Mouse (Mus musculus) T-helper 1 cell (primary cell): ENCODE measurements around the gene Ascc1.

Source experiments
- in situ Hi-C: fragments of 300-600 bp; cut with MboI, MseI; formaldehyde crosslinking; loops from one replicate; pipeline ENCODE4 v1.15.1; 2025; ENCODE audit warnings: high pct_unique_total_duplicates

Ascc1 gene

DNA sequence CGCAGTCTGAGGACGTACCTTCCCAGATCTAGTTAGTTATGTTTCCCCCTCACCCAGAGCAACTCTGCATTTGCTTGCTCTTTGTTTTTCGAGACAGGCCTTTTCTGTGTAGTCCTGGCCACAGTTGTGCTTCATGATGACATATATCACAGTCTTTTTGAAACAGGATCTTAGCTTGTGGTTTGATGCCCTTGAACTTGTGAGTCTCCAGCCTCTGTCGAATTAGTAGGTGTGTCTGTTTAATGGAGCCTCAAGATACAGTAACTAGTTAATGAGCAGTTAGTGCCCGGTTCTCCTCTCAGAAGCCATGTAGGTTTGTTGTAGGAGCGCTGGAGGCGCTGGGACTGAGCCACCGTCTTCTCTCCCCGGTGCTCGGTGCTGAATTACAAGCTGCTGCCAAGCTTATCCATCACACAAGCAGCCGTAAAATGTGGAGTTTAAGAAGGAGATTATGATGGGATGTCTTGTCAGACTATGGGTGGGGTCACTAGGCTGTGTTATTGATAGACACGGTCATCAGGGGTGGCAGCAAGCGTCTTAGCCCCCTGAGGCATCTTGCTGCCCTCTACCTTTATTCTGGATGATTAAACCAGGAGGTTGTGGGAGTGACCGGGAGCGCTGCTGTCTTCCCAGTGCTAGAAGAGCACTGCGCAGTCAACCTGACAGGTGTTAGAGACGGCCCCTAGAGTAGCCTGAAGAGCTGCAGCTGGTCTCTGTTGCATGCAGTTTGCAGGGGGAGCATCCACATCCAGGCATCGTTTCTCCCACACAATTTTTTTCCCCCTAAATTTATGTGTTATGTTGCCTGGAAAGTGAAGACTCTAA, 75.3 kb downstream of the Ascc1 start:
- in situ Hi-C loops, result no loop called here

DNA sequence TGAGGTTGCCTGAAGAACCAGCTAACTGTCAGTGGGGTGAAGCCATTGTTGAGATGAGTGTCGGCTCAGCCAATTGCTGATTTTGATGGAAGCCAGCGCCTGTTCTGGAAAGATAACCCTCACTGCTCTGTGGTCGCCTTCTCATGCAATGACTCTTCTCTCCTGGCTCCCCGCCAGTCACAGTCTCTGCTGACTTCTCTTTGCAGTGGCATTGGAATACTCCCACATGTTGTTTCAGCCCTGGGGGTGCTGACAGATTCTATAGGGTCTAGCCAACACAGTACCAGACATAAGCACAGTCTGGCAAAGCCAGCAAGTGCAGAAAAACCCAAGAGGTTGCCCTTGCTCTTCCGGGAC, 75.9 kb downstream of the Ascc1 start:
- in situ Hi-C loops, result no loop called here

DNA sequence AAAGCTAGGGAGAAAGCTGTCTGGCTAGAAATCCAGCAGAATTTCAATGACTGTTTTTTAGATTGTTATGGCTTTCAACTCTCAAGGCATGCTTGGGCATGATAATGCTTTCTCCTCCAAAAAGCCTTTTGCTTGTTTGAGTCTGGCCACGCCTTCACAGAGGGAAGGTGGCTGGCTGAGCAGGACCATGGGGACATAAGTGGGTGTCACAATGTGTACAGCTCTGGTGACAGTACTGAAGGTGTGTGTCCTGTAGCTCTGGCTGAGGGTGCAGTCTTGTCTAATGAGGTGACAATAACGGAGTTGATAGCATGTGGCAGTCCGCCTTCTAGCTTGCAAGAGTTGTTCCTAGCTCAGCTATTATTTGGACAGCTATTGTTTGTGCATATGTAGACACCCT, 77.6 kb downstream of the Ascc1 start:
- in situ Hi-C loops, result loop anchor here (10.0 kb wide), 1 partner anchor 1215 kb away; no protein-coding TSS in a partner anchor

DNA sequence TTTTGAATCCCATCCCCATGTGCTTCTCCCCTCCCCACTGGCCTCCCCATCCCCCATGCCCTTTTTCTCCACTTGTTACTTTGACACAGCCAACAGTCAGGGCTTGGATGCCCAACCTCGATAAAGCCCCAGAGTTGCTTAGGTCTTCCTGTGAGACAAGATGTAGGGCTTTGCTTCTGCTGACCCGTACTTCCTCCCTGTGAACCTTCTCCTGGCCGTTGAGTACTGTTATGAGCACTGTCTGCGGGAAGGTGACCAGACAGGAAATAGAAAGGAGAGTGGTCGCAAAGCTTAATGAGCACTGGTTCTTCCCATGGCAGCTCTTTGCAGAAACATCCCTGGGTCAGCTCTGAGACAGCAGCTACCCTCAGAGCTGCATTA, 78.0 kb downstream of the Ascc1 start:
- in situ Hi-C loops, result loop anchor here (10.0 kb wide), 1 partner anchor 1216 kb away; no protein-coding TSS in a partner anchor

DNA sequence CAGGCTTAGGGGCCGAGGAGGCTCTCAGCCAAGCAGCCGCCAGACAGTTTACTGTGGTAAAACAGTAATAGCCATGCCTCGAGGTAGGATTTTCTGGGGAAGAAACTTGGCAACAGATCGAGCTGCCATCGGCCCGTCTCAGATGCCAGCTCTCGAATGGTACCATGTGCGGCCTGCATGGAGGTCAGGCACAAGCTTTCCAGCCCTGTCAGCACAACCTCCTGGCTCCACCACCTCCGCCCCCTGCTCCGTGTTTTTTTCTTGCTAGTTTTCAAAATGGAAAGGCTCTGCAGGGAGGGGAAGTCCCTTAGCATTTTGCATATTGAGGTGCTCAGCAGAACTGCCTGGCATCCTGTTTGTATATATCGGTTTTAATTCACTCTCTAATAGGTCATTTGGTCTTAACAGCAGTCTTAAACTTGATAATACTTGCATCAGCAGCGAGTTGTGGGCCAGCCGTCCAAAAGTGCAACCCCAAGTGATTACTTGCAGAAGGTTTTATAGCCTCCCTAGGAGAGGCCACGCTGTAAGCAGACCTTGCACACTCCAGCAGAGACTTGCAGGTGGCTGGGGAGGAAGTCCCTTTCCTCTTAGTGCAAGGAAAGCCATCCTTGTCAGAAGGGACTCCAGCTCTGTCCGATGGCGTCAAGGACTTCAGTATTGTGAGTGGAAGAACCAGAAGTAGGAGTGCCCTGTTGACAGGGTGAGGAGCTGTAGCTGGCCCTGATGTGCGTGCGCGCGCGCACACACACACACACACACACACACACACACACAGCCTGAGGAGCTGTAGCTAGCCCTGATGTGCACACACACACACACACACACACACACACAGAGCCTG, 78.6 kb downstream of the Ascc1 start:
- in situ Hi-C loops, result loop anchor here (10.0 kb wide), 1 partner anchor 1216 kb away; no protein-coding TSS in a partner anchor

DNA sequence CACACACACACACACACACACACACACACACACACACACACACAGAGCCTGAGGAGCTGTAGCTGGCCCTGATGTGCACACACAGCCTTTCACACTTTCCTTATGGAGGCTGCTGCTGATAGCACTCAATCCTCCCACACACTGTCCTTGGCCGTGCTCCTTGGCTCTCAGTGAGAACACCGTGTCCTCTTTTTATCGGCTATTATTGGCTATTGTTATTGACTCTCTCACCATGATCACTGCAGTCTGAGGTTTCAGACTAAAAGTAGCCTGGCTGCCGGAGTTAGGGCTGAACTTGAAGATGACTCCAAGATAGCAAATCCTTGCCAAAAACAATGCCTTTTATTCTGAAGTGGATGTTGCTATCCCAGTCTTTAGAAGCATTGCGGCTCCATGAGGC, 79.3 kb downstream of the Ascc1 start:
- in situ Hi-C loops, result loop anchor here (10.0 kb wide), 1 partner anchor 1217 kb away; no protein-coding TSS in a partner anchor

DNA sequence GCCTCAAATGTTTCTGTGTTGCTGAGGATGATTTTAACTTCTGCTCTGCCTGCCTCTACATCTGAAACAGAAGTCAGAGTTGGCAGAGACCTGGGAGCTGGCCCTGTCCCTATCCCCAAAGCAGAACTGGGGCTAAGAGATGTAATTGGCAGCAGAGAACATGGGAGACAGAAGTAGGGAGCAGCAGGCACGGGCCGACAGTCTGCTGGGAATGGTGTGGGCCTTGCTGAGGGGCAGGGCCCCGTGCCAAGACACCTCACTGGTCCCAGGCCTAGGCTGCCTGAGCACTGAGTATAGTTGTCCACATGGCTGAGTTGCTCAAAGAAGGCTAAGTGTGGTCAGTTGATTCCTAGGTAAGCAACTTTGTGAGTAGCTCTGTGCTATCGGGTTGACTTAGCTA, 81.5 kb downstream of the Ascc1 start:
- in situ Hi-C loops, result loop anchor here (10.0 kb wide), 1 partner anchor 1219 kb away; no protein-coding TSS in a partner anchor

DNA sequence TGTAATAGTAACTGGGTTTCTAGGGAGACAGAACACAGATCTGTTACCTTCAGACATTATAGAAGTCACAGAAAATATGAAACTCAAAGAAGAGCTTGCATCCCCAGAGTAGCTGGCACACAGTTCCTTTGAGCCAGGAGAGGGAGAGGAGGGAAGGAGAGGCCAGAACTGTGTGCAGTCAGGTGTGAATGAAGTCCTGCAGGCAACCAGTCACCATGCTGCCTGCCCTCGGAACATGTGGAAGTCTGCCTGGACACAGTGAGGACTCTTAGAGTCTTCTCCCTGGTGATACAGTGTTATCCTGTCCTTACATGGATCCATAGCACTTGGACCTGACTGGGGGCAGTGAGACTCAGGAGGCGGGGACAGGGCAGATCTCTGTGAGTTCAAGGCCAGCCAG, 89.7 kb downstream of the Ascc1 start:
- in situ Hi-C loops, result no loop called here

DNA sequence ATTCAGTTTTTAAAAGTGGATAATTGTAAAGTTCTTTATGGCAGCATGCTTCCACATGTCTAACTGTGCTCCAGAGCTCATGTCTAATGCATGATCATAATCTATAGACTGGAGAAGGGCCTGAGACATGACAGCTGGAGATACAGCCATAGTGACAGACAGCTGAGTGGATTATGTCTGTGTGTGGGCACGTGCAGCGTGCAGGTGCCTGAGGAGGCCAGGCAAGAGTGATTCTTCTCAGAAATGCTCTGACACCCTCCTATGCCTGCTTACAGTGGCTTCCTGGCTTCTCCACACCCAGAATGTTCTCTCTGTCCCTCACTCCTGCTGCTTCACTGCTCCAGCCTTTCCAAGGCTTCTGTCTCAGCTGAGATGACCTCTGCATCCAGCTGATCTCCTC, 91.1 kb downstream of the Ascc1 start:
- in situ Hi-C loops, result no loop called here

DNA sequence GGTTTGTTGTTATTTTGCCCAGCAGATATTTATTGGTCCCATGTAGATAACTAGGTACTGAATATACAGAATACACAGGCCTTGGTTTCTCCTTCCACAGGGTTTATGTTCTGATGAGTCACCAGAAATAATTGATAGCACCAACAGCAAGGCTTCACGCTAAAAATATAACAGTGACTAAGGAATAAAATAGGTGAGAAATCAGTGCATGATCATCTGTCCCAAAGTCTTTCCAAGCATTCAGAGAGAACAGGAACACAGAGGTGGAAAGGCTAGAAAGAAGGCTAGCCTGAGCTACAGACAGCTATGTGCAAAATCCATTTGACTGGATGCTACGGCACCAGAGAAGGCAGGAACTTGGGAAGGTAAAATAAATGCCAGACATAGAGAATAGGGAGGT, 93.0 kb downstream of the Ascc1 start:
- in situ Hi-C loops, result no loop called here

DNA sequence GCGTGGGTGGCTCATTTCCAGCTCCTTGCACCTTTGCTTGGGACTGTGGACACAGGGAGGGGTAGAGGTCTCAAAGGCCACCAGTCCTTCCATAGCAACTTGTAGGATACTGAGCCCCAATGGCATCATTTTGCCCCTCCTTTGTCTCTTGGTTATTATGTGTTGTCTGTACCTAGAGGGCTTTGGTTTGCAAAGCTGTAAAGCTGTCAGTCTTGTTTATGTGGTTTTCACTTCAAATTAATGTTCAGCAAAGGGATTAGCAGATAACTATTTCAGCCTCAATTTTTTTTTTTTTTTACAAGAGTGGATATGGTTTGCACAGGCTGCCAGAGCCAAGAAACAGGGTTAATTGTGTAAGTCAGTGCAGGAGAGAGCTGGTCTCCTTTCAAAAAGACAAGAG, 93.7 kb downstream of the Ascc1 start:
- in situ Hi-C loops, result no loop called here

DNA sequence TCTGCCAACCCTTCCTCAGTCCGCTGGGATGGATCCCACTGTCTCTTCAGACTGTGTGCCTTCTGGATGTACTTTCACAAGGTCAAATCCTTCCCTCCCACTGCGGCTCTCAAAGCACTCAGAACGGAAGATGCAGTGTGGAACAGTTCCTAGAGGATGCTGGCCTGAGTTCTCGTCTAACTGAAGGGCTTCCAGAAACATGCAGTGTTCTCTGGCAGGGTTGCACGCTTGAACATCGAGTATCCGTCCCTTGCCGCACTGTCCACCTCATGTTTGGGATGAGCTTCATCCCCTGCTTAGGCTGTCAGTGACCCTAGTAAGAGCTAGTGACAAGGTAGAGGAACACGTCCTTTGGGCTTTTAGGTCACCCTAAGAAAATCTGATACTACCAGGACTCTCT, 94.5 kb downstream of the Ascc1 start:
- in situ Hi-C loops, result no loop called here

DNA sequence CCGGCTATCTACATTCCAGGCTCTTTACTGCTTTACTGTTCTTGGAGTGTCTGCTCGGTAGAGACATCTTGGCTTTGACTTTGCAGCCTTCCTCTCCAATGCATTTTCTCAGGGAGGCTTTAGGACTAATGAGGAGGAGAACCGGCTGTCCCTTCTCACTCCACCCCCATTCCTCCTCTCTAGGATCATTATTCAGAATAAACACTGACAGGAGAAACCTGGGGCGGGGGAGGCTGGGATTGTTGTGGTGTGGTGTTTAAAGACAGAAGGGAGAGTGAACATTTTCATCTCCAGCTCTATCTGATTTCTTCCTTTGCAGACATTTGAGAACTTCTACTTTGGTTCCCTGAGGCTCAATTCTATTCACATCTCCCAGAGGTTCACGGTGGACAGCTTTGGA, 95.2 kb downstream of the Ascc1 start:
- in situ Hi-C loops, result no loop called here

DNA sequence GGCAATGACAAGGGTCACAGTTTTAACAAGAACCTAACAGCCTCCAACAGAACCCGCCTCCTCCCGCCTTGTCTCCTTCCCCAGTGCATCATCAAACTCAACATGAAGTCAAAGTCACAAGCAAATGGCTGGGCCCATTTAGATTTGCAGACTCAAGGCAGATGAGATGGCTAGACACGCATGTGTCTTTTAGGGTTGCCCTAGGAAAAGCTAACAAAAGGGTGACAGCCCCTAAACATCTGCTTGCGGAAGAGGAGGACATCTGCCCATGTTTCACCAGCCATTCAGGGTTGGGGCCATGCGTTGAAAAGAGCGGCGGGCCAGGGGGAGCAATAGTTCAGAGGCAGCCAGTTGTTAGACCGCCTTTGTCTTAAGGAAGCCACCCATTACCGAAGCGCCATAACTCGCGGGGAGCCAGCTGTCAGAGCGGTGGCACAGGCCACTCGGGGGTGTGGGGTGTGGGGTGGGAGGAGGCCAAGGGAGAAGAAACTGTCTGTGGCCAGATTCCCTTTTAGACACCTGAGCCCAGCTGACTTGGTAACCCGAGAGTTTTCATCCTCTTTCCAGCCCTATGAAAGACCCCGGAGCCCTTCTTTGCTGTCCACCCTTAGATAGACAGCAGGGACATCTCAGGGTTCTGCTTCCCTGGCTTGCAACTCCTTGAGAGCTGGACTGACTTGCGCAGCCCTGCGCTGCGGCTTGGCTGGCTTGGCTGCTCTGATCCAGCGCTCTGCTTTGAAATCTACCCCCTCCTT, 103.0 kb downstream of the Ascc1 start:
- in situ Hi-C loops, result no loop called here

DNA sequence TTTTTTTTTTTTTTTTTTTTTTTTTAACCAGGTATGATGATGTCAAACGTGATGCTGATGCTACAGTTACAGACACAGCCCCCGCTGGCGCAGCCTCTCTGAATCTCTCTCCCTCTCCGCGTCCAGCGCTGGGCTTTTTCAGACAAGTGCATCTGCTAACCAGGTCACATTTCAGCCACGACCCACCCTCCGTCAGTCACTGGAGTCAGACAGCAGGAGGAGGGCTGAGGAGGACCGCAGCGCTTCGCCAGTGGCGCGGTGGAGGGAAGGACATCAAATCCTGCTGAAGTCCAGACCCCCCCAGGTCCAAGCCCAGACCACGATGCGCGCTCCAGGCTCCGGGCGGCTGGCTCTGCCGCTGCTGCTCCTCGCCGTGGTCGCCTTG, 103.5 kb downstream of the Ascc1 start, which contains the start of gene Spock2:
Spock2 (plus strand) TSS at position 74 of the 385 bp plus-strand sequence.
- in situ Hi-C loops, result no loop called here

DNA sequence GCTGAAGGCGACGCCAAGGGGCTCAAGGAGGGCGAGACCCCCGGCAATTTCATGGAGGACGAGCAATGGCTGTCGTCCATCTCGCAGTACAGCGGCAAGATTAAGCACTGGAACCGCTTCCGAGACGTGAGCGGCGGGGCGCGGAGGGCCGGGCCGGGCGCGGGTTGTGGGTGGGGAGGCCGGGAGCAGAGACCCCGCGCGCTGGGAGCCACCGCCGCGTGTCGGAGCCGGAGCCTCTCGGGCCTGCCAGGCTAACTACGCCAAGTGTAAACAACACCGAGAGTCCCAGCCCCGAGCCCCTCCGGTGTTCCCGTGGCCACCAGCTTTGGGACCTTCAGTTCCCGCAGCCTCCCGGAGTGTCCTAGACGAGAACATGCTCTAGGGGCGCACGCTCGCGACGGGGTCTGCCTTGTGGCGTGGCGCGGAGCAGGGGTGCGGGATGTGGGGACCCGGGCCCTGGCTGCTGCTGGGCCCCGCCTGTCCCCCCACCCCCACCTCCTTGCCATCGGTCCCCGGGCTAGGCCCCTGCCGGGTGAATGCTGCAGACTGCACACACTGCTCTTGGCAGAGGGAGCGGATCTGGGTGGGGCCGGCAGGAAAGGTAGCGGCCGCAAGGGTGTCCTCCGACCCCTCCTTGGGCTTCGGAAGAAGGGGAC, 104.1 kb downstream of the Ascc1 start:
- in situ Hi-C loops, result no loop called here

DNA sequence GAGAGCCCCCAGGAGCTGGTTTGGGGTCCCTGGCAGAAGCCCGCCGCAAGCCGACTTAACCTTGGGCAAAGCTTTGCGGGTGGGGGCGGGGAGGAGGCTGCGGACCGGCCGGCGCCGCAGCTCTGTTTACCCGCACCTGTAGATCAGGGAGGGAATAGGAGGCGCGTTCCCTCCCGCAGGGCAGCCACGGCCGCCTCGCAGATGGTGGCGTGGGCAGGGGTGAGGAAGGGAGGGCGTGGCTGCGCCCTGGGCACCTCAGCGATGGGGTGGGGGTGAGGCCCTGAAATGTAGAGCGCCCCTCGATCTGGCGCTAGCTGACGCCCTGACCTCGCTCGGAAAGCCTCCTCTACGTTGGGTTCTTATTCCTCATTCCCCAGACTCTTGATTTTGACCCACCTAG, 104.8 kb downstream of the Ascc1 start:
- in situ Hi-C loops, result no loop called here

DNA sequence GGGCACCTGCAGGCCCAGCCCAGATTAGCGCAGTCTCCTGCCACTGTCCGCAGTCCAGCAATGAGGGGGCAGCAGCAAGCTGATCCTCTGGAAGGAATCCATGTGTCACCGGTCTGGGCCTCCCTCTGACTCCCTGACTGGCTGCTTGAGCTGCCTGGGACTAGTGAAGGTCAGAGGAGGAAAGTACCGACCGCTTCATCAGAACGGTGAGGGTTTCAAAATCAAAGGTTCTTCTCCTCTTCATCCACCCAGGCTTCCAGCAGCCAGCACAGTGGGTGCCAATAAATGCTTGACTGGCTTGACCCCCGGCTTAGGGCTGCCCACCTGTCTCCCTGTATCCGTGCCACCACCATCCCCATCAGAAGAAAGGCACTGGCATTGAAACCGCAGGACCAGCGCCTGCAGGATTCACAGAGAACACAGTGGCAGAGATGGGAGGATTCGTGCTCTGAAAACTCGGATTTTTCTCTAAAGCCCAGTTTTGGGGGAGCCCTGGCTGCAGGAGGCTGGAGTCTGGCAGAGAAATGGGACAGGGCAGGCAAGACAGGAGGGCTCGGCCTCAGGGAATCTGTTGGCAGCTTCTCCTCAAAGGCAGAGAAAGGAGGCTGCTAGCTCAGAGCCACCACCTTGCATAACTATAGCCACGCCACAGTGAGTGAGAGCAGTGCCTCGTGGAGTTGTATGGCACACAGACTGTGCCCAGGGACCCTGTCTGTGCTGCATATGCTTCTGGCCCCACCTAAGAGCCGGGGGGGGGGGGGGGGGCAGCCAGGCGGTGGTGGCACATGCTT, 105.9 kb downstream of the Ascc1 start:
- in situ Hi-C loops, result no loop called here

DNA sequence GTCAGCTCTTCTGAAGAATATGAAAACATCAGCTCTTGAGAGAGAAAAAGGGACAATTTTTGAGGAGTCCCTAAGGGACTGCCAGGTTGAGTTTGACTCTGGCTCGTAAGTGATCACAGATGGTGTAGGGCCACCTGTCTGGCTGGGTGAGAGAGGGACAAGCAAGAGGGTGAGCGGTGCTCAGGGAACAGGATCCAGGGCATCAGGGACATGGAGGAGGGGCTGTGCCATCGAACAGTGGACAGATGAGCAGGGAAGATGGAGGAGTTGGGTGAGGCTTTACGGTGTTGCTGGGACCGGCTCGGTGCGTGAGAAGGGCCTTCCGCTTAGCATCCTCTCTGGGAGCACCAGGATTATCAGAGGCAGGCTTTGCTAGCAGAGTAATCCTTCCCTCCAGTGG, 106.7 kb downstream of the Ascc1 start:
- in situ Hi-C loops, result no loop called here

DNA sequence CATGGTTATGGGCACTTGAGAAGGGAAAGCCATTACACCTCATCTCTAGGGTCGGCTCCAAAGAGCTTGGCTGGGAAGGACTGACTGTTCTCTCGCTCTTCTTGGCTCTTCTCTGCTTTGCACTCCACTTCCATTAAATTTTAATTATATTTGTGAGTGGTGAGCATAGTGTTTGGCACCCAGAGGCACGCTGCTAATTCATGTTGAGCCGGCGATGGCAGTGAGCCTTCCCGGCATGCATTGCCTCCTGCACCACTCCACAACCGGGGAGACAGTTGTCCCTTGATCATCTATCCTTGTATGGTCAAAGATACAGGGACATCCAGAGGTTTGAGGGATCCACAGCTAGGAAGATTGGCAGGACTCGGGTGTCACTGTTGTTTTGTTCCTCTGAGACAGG, 107.4 kb downstream of the Ascc1 start:
- in situ Hi-C loops, result no loop called here
